Mouse (Mus musculus) gastrocnemius, adult 2 months (tissue): ENCODE measurements at regions not wholly inside any gene's neighbourhood (a gene's known extent, or its start where the extent isn't known, plus 50 kb on each side); places are given as distances from the start of the nearest gene placed in this dataset.
A peak's percentile ranks its signal among the peaks of the same experiment; 100 is the strongest.

Experiments
- DNase-seq: peaks from one replicate; pipeline ENCODE4 v3.0.0; 2022
- H3K27ac ChIP-seq: fragments of 200-600 bp; 2 replicates; pipeline ENCODE4 v1.8.1; 2022; ENCODE audit warnings: mild to moderate bottlenecking
- H3K4me3 ChIP-seq: fragments of 200-600 bp; 2 replicates; pipeline ENCODE4 v1.8.1; 2022; ENCODE audit warnings: mild to moderate bottlenecking, moderate library complexity
- CTCF ChIP-seq: fragments of 200-600 bp; IDR thresholded peaks from 2 replicates; pipeline ENCODE4 v1.8.1; 2022; ENCODE audit warnings: antibody characterized with exemption, mild to moderate bottlenecking, moderate library complexity
- intact Hi-C: fragments of 180-260 bp; cut with DNase I; formaldehyde crosslinking; loops from one replicate; pipeline ENCODE4 v1.15.1; 2025

DNA sequence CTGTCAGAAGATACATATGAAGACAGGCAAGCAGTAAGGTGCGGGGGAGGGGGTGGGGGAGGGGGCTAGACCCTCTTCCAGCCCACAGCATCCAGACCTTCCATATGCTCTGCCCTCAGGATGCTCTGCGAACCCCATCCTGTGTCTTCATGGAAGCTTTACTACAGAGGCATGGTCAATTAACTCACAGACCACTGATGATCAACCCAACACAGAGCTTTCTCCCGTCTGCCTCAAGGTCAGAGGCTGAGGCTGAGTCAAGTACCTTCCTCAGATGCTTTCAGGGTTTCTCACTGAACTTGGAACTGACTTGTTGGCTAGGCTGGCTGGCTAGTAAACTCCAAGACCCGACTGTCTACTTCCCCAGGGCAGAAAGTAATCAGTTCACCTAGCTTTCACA is 98.6 kb upstream of the Trpm1 start:
- TF ChIP-seq CTCF: no peak

DNA sequence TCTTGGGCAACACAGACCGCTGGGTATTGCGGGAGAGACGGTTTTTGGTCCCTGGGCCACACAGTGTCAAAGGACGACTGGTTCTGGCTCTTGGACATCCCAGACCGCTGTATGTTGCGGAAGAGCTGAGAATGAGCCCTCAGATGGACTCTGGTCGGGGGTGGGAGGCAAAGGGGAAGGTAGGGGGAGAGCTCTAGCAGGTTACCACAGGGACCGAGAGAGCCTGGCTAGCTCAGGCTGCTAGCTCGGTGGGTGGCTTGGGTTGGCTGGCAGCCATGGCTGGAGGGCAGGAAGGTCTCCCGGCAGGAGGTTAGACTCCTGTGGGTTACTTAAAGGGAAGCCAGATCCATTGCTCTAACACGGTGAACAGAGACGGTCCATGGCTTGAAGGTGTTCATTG is 99.9 kb upstream of the Trpm1 start:
- Histone ChIP-seq H3K27ac (no peak overlapping the region), H3K4me3 (no peak overlapping the region)
- intact Hi-C loops: no loop called here
- DNase-seq: no peak
- no peak for TF ChIP-seq CTCF

More for the DNA sequence above, 98.6 kb upstream of the Trpm1 start:
- no peak overlapping the region for H3K4me3 ChIP-seq
- H3K27ac ChIP-seq: no peak overlapping the region
- intact Hi-C loops: no loop called here
- no peak for DNase-seq

DNA sequence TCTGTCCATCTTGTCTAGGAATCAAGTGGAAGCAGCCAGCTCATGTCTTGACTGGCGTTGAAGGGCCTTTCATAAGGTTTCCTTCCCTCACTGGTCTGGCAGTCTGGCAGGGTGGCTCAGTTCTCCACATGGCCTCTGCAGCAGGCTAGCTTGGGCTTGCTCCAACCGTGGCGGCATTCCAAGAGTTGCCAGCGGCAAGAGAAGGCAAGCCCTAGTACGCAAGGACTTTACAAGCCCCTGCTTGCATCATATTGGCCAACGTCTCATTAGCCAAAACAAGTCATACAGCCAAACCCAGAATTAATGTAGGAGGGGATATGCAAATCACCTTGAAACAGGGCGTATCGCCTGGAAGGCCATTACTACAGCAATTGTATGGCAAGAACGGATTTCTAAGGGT is 101.2 kb upstream of the Trpm1 start:
- TF ChIP-seq CTCF: no peak
- intact Hi-C loops: no loop called here

DNA sequence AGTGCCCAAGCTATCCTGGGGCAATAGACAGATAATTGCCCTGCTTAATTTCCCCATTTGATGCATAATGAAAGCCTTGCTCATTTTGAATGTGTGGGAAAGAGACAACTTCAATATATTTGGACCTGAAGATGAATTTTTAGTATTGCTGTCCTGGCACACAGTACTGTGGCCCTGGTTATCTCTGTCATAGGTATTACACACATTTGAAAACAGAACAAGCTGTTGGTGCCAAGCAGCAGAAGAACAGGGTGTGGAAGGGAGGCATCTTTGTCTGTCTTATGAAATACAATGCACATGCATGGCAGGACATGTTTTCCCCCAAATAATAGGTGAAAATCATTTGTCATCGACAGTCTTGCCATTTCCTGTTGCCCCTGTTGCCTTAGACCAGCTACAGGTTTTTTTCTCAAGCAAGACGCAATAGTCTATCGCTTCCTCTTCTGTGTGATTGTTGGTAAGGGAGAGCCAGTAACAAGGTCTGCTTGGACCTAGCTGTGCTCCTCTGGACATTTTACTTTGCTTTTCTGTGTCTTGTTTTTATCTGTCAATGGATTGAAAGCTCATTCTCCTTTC is 102.7 kb upstream of the Trpm1 start:
- peak overlapping the region; percentile 79; the same call in 1 of the 2 replicates for H3K27ac ChIP-seq
- intact Hi-C loops: no loop called here
- no peak overlapping the region for H3K4me3 ChIP-seq
- DNase-seq: no peak
- TF ChIP-seq CTCF: no peak

More for the DNA sequence above, 101.2 kb upstream of the Trpm1 start:
- peak; percentile 89 for DNase-seq
- no peak overlapping the region for H3K4me3 ChIP-seq
- 0 out of 2 replicates have a peak overlapping the region, but pooled peaks have one; percentile 28 for H3K27ac ChIP-seq

DNA sequence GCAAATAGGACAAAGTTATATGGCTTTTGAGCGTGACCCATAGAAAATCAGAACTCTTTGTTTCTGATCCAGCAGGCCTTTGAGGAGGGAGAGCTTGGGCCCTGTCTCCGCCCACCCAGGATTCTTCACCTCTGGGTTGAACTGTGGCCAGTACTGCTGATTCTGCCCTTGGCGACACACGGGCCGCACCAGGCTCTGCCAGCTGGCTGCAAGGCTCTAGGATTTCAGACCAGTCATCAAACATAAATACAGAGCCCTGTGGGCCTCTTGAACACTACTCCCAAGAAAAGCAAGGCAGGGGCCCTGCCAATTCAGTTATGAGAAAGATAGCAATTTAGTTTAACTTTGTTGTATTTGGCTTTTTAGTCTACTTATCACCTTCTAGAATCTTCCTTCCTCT is 103.4 kb upstream of the Trpm1 start:
- intact Hi-C loops: no loop called here
- peak; percentile 88 for DNase-seq
- Histone ChIP-seq H3K27ac (peak overlapping the region; percentile 79), H3K4me3 (no peak overlapping the region)
- no peak for TF ChIP-seq CTCF

DNA sequence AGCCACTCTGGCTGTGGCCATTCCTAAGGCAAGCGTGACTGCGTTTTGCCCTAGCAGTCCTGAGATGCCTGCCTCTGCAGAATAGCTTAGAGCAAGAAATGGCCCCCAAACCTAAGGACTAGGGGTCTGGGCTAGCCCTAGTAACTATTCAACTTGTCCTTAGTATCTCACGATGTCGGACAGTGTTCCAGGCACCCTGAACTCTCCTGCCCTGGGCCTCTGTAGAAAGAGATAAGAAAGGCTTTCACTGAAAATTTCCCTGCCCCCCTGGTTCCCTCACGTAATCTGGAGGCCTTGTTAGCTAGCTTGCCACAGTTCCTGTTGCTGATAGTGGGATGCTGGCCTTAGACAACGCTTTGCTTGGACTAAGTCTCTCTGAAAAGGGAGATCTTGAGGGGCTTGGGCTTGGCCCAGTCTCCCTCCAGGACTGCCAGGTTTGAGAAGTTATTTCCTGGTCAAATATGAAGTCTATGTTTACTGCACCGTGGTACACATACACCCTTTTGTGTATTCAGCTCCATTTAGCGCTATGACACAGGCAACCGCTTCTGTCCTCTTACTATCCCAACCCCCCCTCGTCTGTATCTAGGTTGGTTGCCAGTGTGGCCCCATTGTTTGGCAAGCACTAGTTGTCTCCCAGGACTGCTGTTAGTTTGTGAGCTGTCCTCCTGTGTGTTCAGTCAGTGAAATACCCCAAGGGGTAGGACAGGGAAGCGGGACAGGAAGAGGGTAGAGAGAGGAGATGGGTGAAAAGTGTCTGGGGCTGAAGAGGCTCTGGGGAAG is 104.3 kb upstream of the Trpm1 start:
- Histone ChIP-seq H3K4me3 (no peak overlapping the region; the same call in 1 of the 2 replicates), H3K27ac (peak overlapping the region; percentile 79)
- intact Hi-C loops: no loop called here
- no peak for TF ChIP-seq CTCF
- no peak for DNase-seq

DNA sequence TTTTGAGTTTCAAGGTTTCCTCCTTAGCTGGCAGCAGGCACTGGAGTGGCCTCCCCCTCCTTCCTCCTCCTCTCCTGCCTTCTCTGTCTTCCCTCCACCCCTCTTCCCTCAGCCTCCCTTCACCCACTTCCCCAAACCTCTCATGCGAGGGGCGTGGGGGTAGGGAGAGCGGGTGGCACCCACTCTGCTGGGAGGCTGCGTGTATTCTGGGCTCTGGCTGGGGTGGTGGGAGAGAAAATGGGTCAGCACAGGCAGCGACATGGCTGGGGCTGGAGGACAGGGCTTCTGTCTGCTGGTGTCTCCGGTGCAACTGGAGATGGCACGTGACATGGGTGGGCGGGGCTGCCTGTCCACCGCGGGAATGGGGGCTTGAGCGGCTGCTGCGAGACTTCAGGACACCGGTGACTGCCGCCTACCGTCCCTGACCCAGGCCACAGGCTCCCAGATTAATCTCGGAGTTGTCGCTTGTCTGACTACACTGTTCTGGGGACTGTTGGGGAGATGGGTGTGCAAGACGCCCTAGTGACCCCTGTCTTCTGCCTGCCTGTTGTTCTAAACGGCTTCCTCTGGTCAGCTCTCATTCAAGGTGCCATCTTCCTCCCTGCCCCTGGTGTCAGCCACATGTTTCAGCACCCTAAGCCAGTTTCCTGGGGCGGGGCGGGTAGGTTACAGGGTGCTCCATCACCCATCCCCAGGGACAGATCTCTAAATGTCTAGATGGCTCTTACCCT is 105.0 kb upstream of the Trpm1 start:
- peak overlapping the region; percentile 79 for H3K27ac ChIP-seq
- intact Hi-C loops: no loop called here
- TF ChIP-seq CTCF: no peak
- DNase-seq: peak; percentile 81
- H3K4me3 ChIP-seq: peak overlapping the region; percentile 51

DNA sequence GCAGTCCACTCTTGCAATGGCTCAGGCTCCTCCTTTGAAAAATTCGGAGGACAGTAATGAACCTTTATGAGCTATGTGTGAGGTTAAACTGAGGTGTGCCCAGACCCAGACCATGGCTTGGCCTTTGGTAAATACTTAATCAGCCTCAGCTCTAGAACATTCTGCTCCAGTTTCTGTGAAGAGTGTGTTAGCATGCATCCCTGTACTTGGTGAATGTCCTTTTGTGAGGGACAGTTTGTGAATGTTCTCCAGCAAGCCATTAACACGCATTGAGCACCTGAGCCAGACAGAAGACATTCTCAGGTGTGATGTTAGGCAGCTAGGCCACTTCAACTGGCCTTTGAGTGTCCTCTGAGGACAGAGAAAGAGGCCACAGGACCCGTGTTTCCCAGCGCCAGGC is 105.8 kb upstream of the Trpm1 start:
- intact Hi-C loops: no loop called here
- TF ChIP-seq CTCF: no peak
- Histone ChIP-seq H3K4me3 (no peak overlapping the region), H3K27ac (peak overlapping the region; percentile 79)
- DNase-seq: no peak

DNA sequence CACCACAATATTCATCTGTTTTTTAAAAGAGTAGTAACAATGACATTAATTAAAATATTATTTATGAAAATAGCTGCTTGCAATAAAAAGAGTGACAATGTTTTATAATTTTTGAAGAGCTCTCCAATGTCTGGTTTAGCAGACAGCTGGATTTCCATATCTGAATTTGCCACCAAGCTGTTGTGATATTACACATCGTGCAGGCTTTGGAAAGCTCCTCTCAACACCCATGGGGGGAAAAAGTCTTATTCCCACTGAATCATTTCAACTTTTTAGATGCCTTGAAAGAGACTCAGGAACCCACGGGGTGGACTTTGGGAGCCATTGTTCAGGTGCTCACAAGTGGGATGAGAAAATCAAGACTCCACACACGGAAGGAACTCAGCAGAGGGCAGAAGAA is 106.6 kb upstream of the Klf13 start:
- Histone ChIP-seq H3K4me3 (no peak overlapping the region), H3K27ac (no peak overlapping the region)
- no peak for DNase-seq
- intact Hi-C loops: no loop called here
- no peak for TF ChIP-seq CTCF

DNA sequence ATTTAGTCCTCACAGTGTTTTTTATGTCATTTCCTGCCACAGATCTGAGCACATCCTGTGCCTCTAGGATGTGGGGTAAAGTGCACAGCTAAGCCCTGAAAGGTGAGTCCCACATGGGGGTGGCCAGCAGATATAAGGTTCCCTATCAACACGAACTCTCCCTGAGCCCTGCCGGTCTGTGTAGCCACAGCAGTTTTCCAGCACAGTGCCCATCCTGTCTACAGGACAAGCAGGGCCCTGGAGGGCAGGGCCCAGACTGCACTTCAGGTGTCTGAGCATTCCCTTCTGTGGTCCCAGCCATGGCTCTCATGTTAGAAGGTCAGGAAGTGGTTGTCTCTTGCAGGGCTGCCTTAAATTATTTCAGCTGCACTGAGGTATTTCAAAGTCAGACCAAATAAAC is 104.3 kb upstream of the Klf13 start:
- DNase-seq: no peak
- no peak for TF ChIP-seq CTCF
- H3K27ac ChIP-seq: 0 out of 2 replicates have a peak overlapping the region, but pooled peaks have one; percentile 13
- no peak overlapping the region for H3K4me3 ChIP-seq
- intact Hi-C loops: no loop called here

DNA sequence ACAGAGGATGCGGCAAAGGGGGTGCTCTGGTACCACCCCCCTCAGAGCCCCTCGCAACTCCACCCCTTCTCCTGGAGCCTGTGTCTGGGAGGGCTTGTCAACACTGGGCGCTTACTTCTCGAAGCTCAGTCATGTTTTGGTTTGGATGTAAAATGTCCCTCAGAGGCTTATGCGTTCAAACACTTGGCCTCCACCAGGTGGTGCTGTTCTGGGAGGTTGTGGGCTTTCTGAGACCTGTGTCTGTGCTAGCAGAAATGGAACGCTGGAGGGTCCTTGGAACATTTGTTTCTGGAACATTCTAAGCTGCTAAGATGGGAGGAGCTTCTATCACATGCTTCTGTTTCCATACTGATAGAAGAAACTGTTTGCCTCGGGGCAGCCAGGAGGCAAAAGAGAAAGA is 102.6 kb upstream of the Klf13 start:
- no peak overlapping the region for H3K4me3 ChIP-seq
- TF ChIP-seq CTCF: 0 out of 2 replicates have a peak, but pooled peaks have one; percentile 14
- intact Hi-C loops: no loop called here
- H3K27ac ChIP-seq: no peak overlapping the region
- no peak for DNase-seq

DNA sequence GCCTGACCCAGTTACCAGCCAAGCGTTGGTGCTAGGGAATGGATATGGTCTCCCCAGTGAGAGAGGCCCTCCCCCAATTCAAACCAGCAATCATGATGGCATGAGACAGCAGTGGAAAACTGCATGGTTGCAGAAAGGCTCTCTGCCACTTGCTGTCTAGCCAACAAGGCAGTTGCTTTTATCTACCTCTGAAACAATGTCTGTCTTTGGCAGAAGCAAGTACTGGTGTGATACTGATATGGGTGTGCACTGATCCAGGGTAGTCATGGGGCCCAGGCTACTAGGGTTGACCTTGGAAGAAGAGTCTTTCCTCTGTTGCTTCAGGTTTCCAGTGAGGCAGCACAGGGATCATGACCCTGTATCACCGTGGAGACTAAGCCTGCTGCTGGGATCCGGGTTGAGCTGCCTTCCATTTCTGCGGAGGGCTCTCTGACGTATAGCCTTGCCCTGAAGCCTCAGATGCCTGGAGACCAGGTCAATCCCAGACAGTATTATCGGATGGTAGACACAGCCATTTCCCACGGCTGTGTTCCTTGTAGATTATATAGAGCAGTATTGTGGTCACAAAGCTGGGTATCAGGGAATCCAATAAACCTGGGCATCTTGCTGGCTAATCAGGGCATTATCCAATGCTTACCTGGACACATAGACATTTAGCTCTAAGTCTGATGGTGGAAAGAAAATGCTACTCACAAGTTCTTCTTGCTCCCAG is 101.5 kb upstream of the Klf13 start:
- Histone ChIP-seq H3K27ac (peak overlapping the region; percentile 3; the same call in 1 of the 2 replicates), H3K4me3 (no peak overlapping the region)
- intact Hi-C loops: no loop called here
- no peak for TF ChIP-seq CTCF
- no peak for DNase-seq
